Comparison of ENCODE assay signal across 10 mouse cellular contexts in the genomic region with DNA sequence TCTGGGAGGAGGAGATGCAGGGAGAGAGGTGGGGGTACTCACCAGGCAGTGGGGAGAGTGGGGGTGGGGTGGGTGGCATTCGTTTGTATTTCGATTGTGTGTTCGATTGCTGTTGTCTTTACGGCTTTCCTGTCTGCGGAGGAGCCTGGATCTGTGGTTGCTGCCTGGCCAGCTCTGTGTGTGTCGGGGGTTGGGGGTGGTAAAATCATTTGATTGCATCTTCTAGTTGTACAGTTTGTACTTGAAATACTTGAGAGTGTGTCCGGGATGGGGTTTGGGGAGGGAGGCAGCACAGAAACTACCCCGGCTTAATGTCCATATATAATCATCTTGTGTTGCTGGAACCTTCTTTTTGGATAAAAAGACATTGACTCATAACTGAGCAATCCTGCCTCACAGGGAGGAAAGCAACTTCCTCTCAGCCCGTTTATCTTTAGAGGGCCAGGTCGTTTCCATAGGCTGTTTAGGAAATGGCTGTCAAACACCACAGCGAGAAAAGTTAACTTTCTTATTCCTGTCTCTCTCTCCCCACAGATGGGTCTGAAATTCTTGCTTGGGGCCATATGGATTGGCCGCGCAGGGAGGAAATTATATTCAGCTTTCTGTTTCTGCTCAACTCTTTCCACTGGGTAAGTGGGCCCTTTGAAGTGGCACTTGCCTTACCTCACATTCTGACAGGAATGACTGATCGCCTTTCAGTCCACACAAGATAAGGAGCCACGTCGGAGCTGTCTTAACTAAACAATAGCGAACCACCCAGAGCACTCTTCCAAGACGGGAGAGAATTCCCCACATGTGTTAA. TPM values are rescaled to one million over a fixed set of nuclear protein-coding genes. Genes with fewer than 3 reads are reported as not detected.
DNase-seq lines count a peak whose midpoint lies in the region; ATAC-seq and TF ChIP-seq lines count a peak whose summit lies in the region.
"Had no signal": no experiment of that assay in that cellular context is flagged by ENCODE, and none has a peak within 500 bp of the region (broad histone marks: within the 10 kb centered on the region; RNA-seq: fewer than 3 reads in every experiment).

No protein-coding gene starts in this region.

- peak overlapping the region; percentile 74 for H3K27ac ChIP-seq in heart, embryonic 13.5 days (replicated peaks)
- no peak overlapping the region; the same call in 1 of the 2 replicates for H3K27ac ChIP-seq in embryonic facial prominence, embryonic 14.5 days (replicated peaks; ENCODE audit: low read depth, low read length)
- no peak overlapping the region for H3K27ac ChIP-seq in liver, postnatal 0 days (ENCODE audit: low read depth)
- H3K27ac ChIP-seq: neural tube, embryonic 13.5 days had no signal

- peak overlapping the region; percentile 47 for H3K4me2 ChIP-seq in heart, embryonic 13.5 days
- peak overlapping the region; percentile 0; the same call in 1 of the 2 replicates for H3K4me2 ChIP-seq in embryonic facial prominence, embryonic 14.5 days (ENCODE audit: low read depth, low read length)
- H3K4me2 ChIP-seq in liver, postnatal 0 days (ENCODE audit: low read depth, low read length) = 0 out of 2 replicates have a peak overlapping the region, but pooled peaks have one; percentile 22
- H3K4me2 ChIP-seq: neural tube, embryonic 13.5 days had no signal

- intact Hi-C loops in left cerebral cortex, postnatal 14 days (cut with DNase I) = no loop called here

- peaks cover 5% of the 10 kb centered on the region for H3K9me3 ChIP-seq in heart, embryonic 13.5 days
- H3K9me3 ChIP-seq in embryonic facial prominence, embryonic 14.5 days (ENCODE audit: control insufficient read depth, low read length) = no peaks in the 10 kb centered on the region
- no peaks in the 10 kb centered on the region for H3K9me3 ChIP-seq in liver, postnatal 0 days (ENCODE audit: low read length)
- H3K9me3 ChIP-seq: neural tube, embryonic 13.5 days had no signal

- no peak for ATAC-seq in heart, embryonic 13.5 days (ENCODE audit: extremely low read depth, insufficient number of reproducible peaks, low FRiP score, low TSS enrichment)
- peak; percentile 93 for ATAC-seq in CD4-positive, CD25-positive, alpha-beta regulatory T cell, adult 4 months
- ATAC-seq in embryonic facial prominence, embryonic 14.5 days (ENCODE audit: low read depth) = peak; percentile 67; the same call in 1 of the 2 replicates
- no peak for ATAC-seq in liver, postnatal 0 days
- no peak for ATAC-seq in frontal cortex, adult (ENCODE audit: low TSS enrichment)

- DNase-seq in heart, adult 9 months (ENCODE audit: low spot score in 2 of 2) = no peak
- DNase-seq in embryonic facial prominence, embryonic 14.5 days (ENCODE audit: low spot score) = peak; percentile 82
- DNase-seq in liver, postnatal 0 days = no peak
- DNase-seq in layer of hippocampus, postnatal 25 days (ENCODE audit: extremely low spot score in 1 of 2, low spot score in 1 of 2) = no peak
- no peak for DNase-seq in left cerebral cortex, postnatal 14 days (ENCODE audit: low spot score in 2 of 2)
- DNase-seq: layer of hippocampus, postnatal 36 days had no signal

- WGBS in heart, embryonic 13.5 days = 13% methylated on average over 18 of the region's 18 CpGs
- WGBS in embryonic facial prominence, embryonic 14.5 days = 18% methylated on average over 18 of the region's 18 CpGs
- 11% methylated on average over 18 of the region's 18 CpGs for WGBS in liver, postnatal 0 days (ENCODE audit: insufficient replicate concordance)

- no peak for TF ChIP-seq EP300 in liver, postnatal 0 days (IDR thresholded peaks at IDR 0.05; ENCODE audit: low read depth)

- TF ChIP-seq CTCF in liver, postnatal 0 days (IDR thresholded peaks at IDR 0.05; ENCODE audit: low read depth) = no peak

- 0 out of 2 replicates have a peak overlapping the region, but pooled peaks have one; percentile 37 for H3K9ac ChIP-seq in heart, embryonic 13.5 days
- no peak overlapping the region for H3K9ac ChIP-seq in embryonic facial prominence, embryonic 14.5 days (ENCODE audit: low read depth, low read length)
- H3K9ac ChIP-seq in liver, postnatal 0 days (replicated peaks) = no peak overlapping the region
- H3K9ac ChIP-seq: neural tube, embryonic 13.5 days had no signal

- peaks cover 33% of the 10 kb centered on the region for H3K4me1 ChIP-seq in heart, embryonic 13.5 days
- peaks cover 20% of the 10 kb centered on the region for H3K4me1 ChIP-seq in embryonic facial prominence, embryonic 14.5 days (ENCODE audit: control insufficient read depth, insufficient read depth, low read length)
- no peaks in the 10 kb centered on the region for H3K4me1 ChIP-seq in liver, postnatal 0 days (ENCODE audit: insufficient read depth)
- H3K4me1 ChIP-seq: neural tube, embryonic 13.5 days had no signal

- H3K36me3 ChIP-seq in heart, embryonic 13.5 days = no peaks in the 10 kb centered on the region
- no peaks in the 10 kb centered on the region for H3K36me3 ChIP-seq in embryonic facial prominence, embryonic 14.5 days (ENCODE audit: control insufficient read depth, insufficient read depth, low read length)
- H3K36me3 ChIP-seq in liver, postnatal 0 days (replicated peaks; ENCODE audit: insufficient read depth, low read length) = no peaks in the 10 kb centered on the region
- H3K36me3 ChIP-seq: neural tube, embryonic 13.5 days had no signal

- no peaks in the 10 kb centered on the region for H3K27me3 ChIP-seq in heart, embryonic 13.5 days (replicated peaks)
- no peaks in the 10 kb centered on the region for H3K27me3 ChIP-seq in embryonic facial prominence, embryonic 14.5 days (replicated peaks; ENCODE audit: control insufficient read depth, insufficient read depth, low read length)
- no peaks in the 10 kb centered on the region for H3K27me3 ChIP-seq in liver, postnatal 0 days (ENCODE audit: insufficient read depth, low read length)
- H3K27me3 ChIP-seq: neural tube, embryonic 13.5 days had no signal

- H3K4me3 ChIP-seq in heart, embryonic 13.5 days = no peak overlapping the region
- no peak overlapping the region for H3K4me3 ChIP-seq in embryonic facial prominence, embryonic 14.5 days (ENCODE audit: low read depth, low read length)
- no peak overlapping the region for H3K4me3 ChIP-seq in liver, postnatal 0 days (ENCODE audit: low read depth, low read length)
- H3K4me3 ChIP-seq: neural tube, embryonic 13.5 days had no signal

RNA-seq across cellular contexts. Expression of a gene that starts 19.8 kb away (rescaled TPM):
- 1.6 and 1.8 TPM in 2 replicates for polyA plus RNA-seq in heart, embryonic 13.5 days (2015; fragmentation: Nextera tagmentation; extraction: Ambion mirVana)
- 1 to 10 TPM; 2.4 to 2.7 TPM for polyA plus RNA-seq in CD4-positive, CD25-positive, alpha-beta regulatory T cell, adult 4 months (2017; shearing (Covaris generic))
- 3.1 and 3.3 TPM in 2 replicates for polyA plus RNA-seq in embryonic facial prominence, embryonic 14.5 days (2014; fragmentation: Nextera tagmentation; extraction: Ambion mirVana)
- polyA plus RNA-seq in liver, postnatal 0 days (2015; fragmentation: Nextera tagmentation; extraction: Ambion mirVana) = 0.11 and 0.21 TPM in 2 replicates
- total RNA-seq in layer of hippocampus, postnatal 25 days (2021) = 1 to 10 TPM; 2.1 to 2.6 TPM
- total RNA-seq in left cerebral cortex, postnatal 14 days (2021) = 1 to 10 TPM; 6.6 to 8.5 TPM

RNA-seq across cellular contexts. Expression of a gene that starts 47.7 kb away (rescaled TPM):
- polyA plus RNA-seq in heart, embryonic 13.5 days (2015; fragmentation: Nextera tagmentation; extraction: Ambion mirVana) = 0.51 and 0.65 TPM in 2 replicates
- not detected for polyA plus RNA-seq in CD4-positive, CD25-positive, alpha-beta regulatory T cell, adult 4 months (2017; shearing (Covaris generic))
- 0.80 and 1.1 TPM in 2 replicates for polyA plus RNA-seq in embryonic facial prominence, embryonic 14.5 days (2014; fragmentation: Nextera tagmentation; extraction: Ambion mirVana)
- polyA plus RNA-seq in liver, postnatal 0 days (2015; fragmentation: Nextera tagmentation; extraction: Ambion mirVana) = not detected in 2 replicates
- not detected for total RNA-seq in layer of hippocampus, postnatal 25 days (2021)
- total RNA-seq in left cerebral cortex, postnatal 14 days (2021) = not detected

Comparison
In these comparisons a context has a peak if more than half of its experiments do, and no peak if none do; other contexts are left out.
1. ATAC-seq: peak in CD4-positive, CD25-positive, alpha-beta regulatory T cell, adult 4 months (single experiment) and embryonic facial prominence, embryonic 14.5 days (single experiment); none in heart, embryonic 13.5 days (single experiment), liver, postnatal 0 days (single experiment) and frontal cortex, adult (single experiment).
2. Peak in every context shown above with its lines, with median percentiles within 50 percentile points of each other: H3K4me2 ChIP-seq.